Mouse (Mus musculus) kidney, adult 8-10 months (tissue): ENCODE results near the gene Htr2c.

Source experiments
- DNase-seq, 2 experiments: peaks; one replicate each; pipeline ENCODE4 v3.0.0; 2022

Gene Htr2c

DNA sequence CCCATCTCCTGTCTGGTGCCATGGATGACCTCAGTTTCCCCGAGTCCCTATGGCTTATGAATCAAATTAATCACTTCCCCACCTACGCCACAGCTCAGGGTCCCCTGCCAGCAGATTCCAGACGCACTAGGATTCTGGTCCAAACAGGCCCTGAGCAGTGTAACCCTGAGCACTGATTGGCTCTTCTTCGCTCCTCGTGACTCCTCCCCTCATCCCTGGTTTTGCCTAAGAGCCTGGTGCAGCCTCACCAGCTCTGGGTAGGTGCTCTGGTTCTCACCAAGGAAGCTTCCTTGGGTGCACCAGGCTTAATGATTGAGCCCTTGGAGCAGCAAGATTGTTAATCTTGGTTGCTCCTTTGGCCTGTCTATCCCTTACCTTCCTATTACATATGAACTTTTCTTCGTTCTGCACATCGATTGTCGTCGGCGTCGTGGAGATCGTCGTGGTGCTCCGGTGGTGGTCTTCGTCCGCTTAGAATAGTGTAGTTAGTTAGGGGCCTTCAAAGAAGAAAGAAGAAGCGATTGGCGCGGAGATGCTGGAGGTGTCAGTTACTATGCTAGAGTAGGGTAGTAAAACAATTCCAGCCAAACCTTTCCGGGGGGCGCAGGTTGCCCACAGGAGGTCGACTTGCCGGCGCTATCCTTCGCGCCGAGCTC is at the start of gene Htr2c:
Gene Htr2c, plus strand, starts transcription at position 256 of the 656 bp plus-strand sequence.
- no peak for DNase-seq

DNA sequence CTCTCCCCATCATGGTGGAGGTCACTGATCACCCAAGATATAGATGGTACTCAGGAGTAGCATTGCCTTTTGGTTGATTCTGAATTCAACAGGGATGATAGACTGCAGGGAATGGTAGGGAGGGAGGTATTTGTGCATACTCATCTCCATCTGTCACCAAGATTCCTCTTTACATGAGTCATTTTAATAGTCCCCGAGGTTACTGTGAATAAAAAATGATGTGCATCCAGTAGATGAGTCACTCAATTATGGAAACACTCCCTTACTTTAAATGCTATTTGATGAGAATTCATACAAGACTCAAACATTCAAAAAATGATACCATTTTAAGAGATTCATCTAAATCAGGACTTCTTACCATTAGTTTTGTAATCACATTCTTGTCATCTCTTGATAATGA is 34.1 kb upstream of the Htr2c start:
- DNase-seq, result no peak

GRCm38 (mm10) chrX:146936332-146936731 is 26.0 kb upstream of the Htr2c start:
- no peak for DNase-seq

DNA sequence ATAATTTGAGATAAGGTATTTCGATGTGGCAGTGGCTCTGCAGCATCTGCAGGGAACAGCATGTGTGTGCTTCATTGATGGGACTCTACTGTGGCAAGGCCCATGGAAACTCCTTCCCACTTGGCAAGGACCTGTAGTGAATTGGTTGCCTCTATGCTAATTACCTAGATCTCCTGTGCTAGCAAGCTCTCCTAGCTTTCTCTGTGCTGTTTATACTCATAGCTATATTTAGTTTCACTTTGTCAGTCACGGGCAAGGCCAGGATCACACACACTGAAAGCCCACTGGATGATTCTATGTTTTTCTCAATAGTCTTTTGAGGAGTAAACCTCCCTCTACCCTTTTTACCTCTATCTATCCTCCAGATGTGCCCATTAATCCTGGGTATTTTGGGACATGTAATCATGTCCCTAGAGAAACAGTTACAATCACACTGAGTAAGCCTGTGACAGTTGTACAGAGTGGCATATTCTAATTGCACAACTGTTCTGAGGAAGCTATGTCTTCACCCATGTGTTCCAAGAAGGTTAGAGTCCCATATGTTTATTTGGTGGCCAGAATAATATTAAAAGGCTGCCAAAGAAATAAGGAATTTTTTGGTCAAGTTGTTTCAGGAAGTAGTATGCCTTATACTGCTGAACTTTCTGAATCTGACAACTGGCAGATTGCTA is 16.0 kb upstream of the Htr2c start:
- no peak for DNase-seq

DNA sequence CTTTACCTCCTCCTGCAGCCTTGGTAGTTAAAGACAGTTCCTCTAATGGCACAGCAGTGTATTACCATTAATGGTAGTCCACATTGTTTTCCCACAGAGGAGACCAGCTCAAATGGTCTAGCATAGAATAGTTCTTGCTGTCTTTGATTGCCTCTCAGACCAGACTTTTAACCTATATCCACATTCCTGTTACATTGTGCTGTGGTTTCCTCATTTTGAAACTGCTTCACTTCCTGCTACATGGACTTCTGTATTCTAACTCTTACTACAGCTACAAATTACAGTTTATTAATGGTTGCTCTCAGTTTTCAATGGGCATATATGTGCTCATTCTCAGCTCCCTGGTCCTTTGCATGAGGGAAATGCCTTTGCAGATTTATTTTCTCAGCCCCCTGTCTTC is 15.3 kb upstream of the Htr2c start:
- no peak for DNase-seq

DNA sequence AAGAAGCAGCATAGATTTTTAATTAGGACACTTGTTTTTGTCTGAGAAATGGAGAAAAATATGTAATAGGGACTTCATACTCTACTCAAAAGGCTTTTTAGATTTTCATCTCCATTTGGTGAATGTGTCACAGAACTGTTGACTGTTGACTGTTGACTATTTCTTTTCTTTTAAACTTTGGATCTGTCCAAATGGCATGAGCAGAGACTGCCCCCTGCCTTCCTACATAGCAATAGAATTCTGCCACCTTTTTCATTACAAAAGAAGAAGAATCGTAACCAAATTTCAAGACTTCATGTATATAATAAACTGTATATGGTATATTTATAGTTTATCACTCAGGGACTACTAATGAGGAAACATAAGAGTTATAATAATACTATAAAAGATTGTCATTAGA is 3.7 kb upstream of the Htr2c start:
- DNase-seq, result no peak

DNA sequence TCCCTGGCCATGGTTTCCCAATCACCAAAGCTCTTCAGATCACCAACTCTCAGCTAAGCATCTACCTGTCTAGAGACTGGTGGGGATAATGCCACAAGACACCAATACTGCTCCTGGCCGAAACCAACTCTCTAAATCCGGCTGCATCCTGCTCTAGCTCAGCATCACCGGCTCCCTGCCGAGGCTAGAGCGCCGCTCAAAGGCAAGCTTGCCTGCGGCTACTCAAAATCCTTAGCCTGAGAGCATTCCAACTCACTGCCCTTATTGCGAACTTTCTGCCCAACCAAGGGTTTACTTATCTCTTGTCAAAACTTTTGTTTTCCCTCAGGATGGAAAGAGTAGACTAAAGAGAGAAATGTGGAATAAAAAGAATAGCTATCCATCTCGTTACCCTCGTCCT is 2.4 kb upstream of the Htr2c start:
- no peak for DNase-seq

- no peak for DNase-seq
Measured at GRCm38 (mm10) chrX:146962914-146963547, 718 bp downstream of the Htr2c start.

DNA sequence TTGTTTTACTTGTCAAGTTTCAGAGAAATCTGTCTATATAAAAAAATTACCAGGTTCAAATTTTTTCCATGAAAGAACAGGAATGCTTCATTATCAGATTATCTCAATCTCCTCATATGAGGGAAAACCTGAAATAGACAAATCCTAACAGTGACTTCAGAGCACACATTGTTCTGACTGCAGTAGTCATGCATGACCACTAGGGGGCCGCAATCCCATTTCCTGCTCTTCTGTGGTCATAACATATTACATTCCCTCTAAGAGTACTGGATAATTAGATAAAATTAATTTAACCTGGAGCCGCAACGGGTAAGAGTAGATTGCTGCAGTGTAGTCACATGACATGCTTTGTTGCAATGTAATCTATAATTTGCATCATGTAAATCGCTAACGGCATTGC is 17.6 kb downstream of the Htr2c start:
- peak in 1 of 2 experiments; percentile 6 for DNase-seq

DNA sequence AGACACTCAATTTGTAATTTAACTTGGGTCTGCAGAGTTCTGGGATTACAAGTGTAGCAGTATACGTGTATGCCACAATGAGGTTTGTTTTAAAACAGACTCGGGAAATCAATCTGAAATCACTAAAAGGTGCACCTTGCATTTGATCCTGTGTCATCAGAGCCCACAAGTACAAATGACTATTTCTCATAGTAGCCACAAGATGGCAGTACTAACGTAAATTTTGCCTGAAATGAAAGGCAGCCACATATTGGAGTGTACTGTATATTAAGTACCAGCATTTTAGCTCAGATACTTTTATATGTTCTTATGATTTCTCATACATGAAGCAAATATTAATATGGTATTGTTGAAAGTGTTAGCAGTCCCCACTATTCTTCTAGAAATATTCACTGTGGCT is 93.4 kb downstream of the Htr2c start:
- no peak for DNase-seq

GRCm38 (mm10) chrX:147071622-147072021 is 109.3 kb downstream of the Htr2c start:
- no peak for DNase-seq

- no peak for DNase-seq
Measured at GRCm38 (mm10) chrX:147119155-147119554, 156.8 kb downstream of the Htr2c start.

DNA sequence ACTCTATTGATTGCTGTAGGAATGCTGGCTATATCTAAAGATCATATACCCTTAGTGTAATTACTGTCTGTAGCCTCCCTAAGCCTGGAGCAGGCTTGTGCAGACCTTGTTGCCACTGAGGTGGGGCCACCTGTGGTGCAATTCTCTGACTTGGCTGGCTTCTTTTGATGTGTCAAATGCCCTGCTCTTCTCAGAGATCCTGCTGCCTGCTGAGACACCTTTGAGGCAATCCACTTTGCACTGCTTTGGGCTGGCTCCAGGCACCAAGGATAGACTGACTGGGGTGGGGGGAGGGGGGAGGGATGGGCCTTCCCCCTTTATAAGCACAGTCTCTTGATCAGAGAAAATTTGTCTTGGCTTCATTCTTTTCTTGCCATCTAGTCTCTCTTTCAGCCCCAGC is 252.9 kb downstream of the Htr2c start:
- no peak for DNase-seq

GRCm38 (mm10) chrX:147217382-147218013 is 255.2 kb downstream of the Htr2c start:
- no peak for DNase-seq

GRCm38 (mm10) chrX:147238806-147239542 is 276.7 kb downstream of the Htr2c start:
- DNase-seq, result no peak
